Mouse (Mus musculus): ENCODE data around the gene Zfy1. TPM values are rescaled to one million over a fixed set of nuclear protein-coding genes. Genes with fewer than 3 reads are reported as not detected.

The Zfy1 gene
- polyA plus RNA-seq (2012; rRNA removed) = not detected in 2 replicates

GRCm38 (mm10) chrY:797309-797708, at the start of gene Zfy1:
Gene Zfy1, minus strand, starts transcription at chrY:797409.

GRCm38 (mm10) chrY:818396-818795, 21.2 kb upstream of the Zfy1 start, which contains the start of gene Uba1y:
Gene Uba1y, plus strand, starts transcription at chrY:818649.

Other genes starting within 250 kb of the Zfy1 start
- gene Uba1y, start 21.2 kb upstream of the Zfy1 start, polyA plus RNA-seq (2012; rRNA removed) = not detected in 2 replicates
- gene Kdm5d, start 100.4 kb upstream of the Zfy1 start, polyA plus RNA-seq (2012; rRNA removed) = 0.98 and 3.5 TPM in 2 replicates
- gene Eif2s3y, start 213.1 kb upstream of the Zfy1 start, polyA plus RNA-seq (2012; rRNA removed) = 4.8 and 20.1 TPM in 2 replicates